Comparison of ENCODE assay signal across 26 mouse cellular contexts in genomic region chr10:8718831-8719230, GRCm38 (mm10).
DNase-seq lines count a peak whose midpoint lies in the region; ATAC-seq and TF ChIP-seq lines count a peak whose summit lies in the region.
"Had no signal": no experiment of that assay in that cellular context is flagged by ENCODE, and none has a peak within 500 bp of the region (broad histone marks: within the 10 kb centered on the region; RNA-seq: fewer than 3 reads in every experiment).

No protein-coding gene starts in this region.

- no peaks in the 10 kb centered on the region for H3K9me3 ChIP-seq in midbrain, postnatal 0 days (ENCODE audit: low read length)
- no peaks in the 10 kb centered on the region for H3K9me3 ChIP-seq in midbrain, embryonic 10.5 days (replicated peaks)
- H3K9me3 ChIP-seq: embryonic facial prominence, embryonic 12.5 days; forebrain, embryonic 10.5 days; forebrain, embryonic 13.5 days; hindbrain, embryonic 13.5 days had no signal

- no peaks in the 10 kb centered on the region; the same call in 1 of the 2 replicates for H3K4me1 ChIP-seq in heart, adult 2 months (ENCODE audit: control insufficient read depth, insufficient read depth, low read length)
- H3K4me1 ChIP-seq in midbrain, postnatal 0 days (ENCODE audit: insufficient read depth, low read length), result no peaks in the 10 kb centered on the region
- H3K4me1 ChIP-seq in midbrain, embryonic 10.5 days, result 0 out of 2 replicates have a peak, but pooled peaks cover 3% of the 10 kb centered on the region
- H3K4me1 ChIP-seq: embryonic facial prominence, embryonic 12.5 days; forebrain, embryonic 10.5 days; forebrain, embryonic 13.5 days had no signal

- intact Hi-C loops in heart, adult 2 months (cut with DNase I), result loop anchor here (5.0 to 10.0 kb wide), 4 partner anchors 184 to 834 kb away; no protein-coding TSS in a partner anchor

- 85% methylated on average over 7 of the region's 7 CpGs for WGBS in heart, adult 2 months
- WGBS in midbrain, postnatal 0 days, result 67% methylated on average over 7 of the region's 7 CpGs
- 86% methylated on average over 7 of the region's 7 CpGs for WGBS in midbrain, embryonic 10.5 days

- no peak overlapping the region for H3K27ac ChIP-seq in heart, adult 2 months
- no peak overlapping the region for H3K27ac ChIP-seq in midbrain, postnatal 0 days (ENCODE audit: low read depth, low read length)
- H3K27ac ChIP-seq in midbrain, embryonic 10.5 days (replicated peaks), result no peak overlapping the region
- H3K27ac ChIP-seq: embryonic facial prominence, embryonic 12.5 days; forebrain, embryonic 10.5 days; forebrain, embryonic 13.5 days; hindbrain, embryonic 13.5 days had no signal

- no peak for TF ChIP-seq EP300 in heart, adult 2 months (IDR thresholded peaks at IDR 0.05; ENCODE audit: insufficient read depth, low read depth, low read length)

- H3K27me3 ChIP-seq in heart, adult 2 months (ENCODE audit: control insufficient read depth, insufficient read depth, low read length), result no peaks in the 10 kb centered on the region
- no peaks in the 10 kb centered on the region for H3K27me3 ChIP-seq in midbrain, postnatal 0 days (ENCODE audit: insufficient read depth, low read length)
- no peaks in the 10 kb centered on the region for H3K27me3 ChIP-seq in midbrain, embryonic 10.5 days (ENCODE audit: low read depth, poor library complexity, severe bottlenecking)
- H3K27me3 ChIP-seq: embryonic facial prominence, embryonic 12.5 days; forebrain, embryonic 13.5 days; hindbrain, embryonic 13.5 days; Patski had no signal

- no peak for ATAC-seq in midbrain, postnatal 0 days (ENCODE audit: low FRiP score)
- ATAC-seq: forebrain, embryonic 13.5 days; forebrain, embryonic 16.5 days; hindbrain, embryonic 16.5 days; inflammation-experienced regulatory T-cells, adult 6 months; intestine, embryonic 16.5 days; Patski had no signal

- H3K4me3 ChIP-seq in heart, adult 2 months, result no peak overlapping the region
- no peak overlapping the region for H3K4me3 ChIP-seq in midbrain, postnatal 0 days (ENCODE audit: low read depth, low read length)
- no peak overlapping the region for H3K4me3 ChIP-seq in midbrain, embryonic 10.5 days
- H3K4me3 ChIP-seq: embryonic facial prominence, embryonic 12.5 days; erythroblast, embryonic 14.5 days; forebrain, embryonic 10.5 days; forebrain, embryonic 13.5 days; hindbrain, embryonic 13.5 days had no signal

- TF ChIP-seq POLR2A in heart, adult 2 months (IDR thresholded peaks at IDR 0.05; ENCODE audit: insufficient read depth, low read depth, low read length), result no peak

- DNase-seq in heart, adult 11 months, result peak; percentile 82
- DNase-seq in heart, adult 2 months, result no peak
- peak; percentile 31 for DNase-seq in midbrain, postnatal 0 days (ENCODE audit: low spot score)
- DNase-seq in midbrain, embryonic 10.5 days (ENCODE audit: low spot score), result no peak
- DNase-seq in gonadal fat pad, adult 2 months (ENCODE audit: low read depth), result peak; percentile 63
- no peak for DNase-seq in gastrocnemius, adult 8-10 months (ENCODE audit: low spot score in 2 of 2)
- DNase-seq in spleen, postnatal 10 days (ENCODE audit: low spot score in 2 of 2), result no peak
- DNase-seq: adrenal gland, postnatal 10 days; adrenal gland, postnatal 36 days; B cell, adult 2 months; cerebellum, adult 18-20 months; cerebellum, adult 9-10 months; cerebellum, postnatal 14 days; gastrocnemius, postnatal 14 days had no signal

- H3K9ac ChIP-seq in heart, adult 2 months (ENCODE audit: low read depth, low read length), result no peak overlapping the region
- no peak overlapping the region for H3K9ac ChIP-seq in midbrain, postnatal 0 days (replicated peaks; ENCODE audit: low read length, poor library complexity, severe bottlenecking)
- H3K9ac ChIP-seq: embryonic facial prominence, embryonic 12.5 days; forebrain, embryonic 13.5 days; hindbrain, embryonic 13.5 days had no signal

- TF ChIP-seq CTCF in heart, adult 2 months (IDR thresholded peaks at IDR 0.05), result no peak
- no peak for TF ChIP-seq CTCF in midbrain, postnatal 0 days (IDR thresholded peaks at IDR 0.05)

- no peak overlapping the region for H3K4me2 ChIP-seq in midbrain, postnatal 0 days (ENCODE audit: low read depth, low read length, poor library complexity, severe bottlenecking)
- H3K4me2 ChIP-seq: embryonic facial prominence, embryonic 12.5 days; forebrain, embryonic 13.5 days; heart, embryonic 11.5 days; hindbrain, embryonic 13.5 days had no signal

- no peaks in the 10 kb centered on the region for H3K36me3 ChIP-seq in heart, adult 2 months (ENCODE audit: control insufficient read depth, insufficient read depth, low read length)
- no peaks in the 10 kb centered on the region for H3K36me3 ChIP-seq in midbrain, postnatal 0 days (ENCODE audit: insufficient read depth, low read length)
- H3K36me3 ChIP-seq in midbrain, embryonic 10.5 days, result peaks cover 15% of the 10 kb centered on the region
- H3K36me3 ChIP-seq: G1E; hindbrain, embryonic 13.5 days had no signal

- H3K79me2 ChIP-seq in heart, adult 2 months (replicated peaks; ENCODE audit: control insufficient read depth, insufficient read depth, low read length), result no peaks in the 10 kb centered on the region

Comparison
In these comparisons a context has a peak if more than half of its experiments do, and no peak if none do; other contexts are left out.
1. DNase-seq: peak in heart, adult 11 months (single experiment), midbrain, postnatal 0 days (single experiment) and gonadal fat pad, adult 2 months (single experiment); none in heart, adult 2 months (0 of 2), midbrain, embryonic 10.5 days (single experiment), gastrocnemius, adult 8-10 months (0 of 2) and spleen, postnatal 10 days (0 of 2).